Mouse (Mus musculus) cerebellum, postnatal 36 days (tissue): ENCODE results near the gene Stk10.
A peak's percentile ranks its signal among the peaks of the same experiment; 100 is the strongest.
"Not testable (repeated sequence)": the region's sequence is repeated elsewhere in the genome, so short reads cannot be mapped to it uniquely, and the experiment has no call there.

Source experiments
- DNase-seq, 2 experiments: peaks; one replicate each; pipeline ENCODE4 v3.0.0; 2021 to 2022; ENCODE audit warnings: mixed read lengths in 2 of 2

Stk10 gene

DNA sequence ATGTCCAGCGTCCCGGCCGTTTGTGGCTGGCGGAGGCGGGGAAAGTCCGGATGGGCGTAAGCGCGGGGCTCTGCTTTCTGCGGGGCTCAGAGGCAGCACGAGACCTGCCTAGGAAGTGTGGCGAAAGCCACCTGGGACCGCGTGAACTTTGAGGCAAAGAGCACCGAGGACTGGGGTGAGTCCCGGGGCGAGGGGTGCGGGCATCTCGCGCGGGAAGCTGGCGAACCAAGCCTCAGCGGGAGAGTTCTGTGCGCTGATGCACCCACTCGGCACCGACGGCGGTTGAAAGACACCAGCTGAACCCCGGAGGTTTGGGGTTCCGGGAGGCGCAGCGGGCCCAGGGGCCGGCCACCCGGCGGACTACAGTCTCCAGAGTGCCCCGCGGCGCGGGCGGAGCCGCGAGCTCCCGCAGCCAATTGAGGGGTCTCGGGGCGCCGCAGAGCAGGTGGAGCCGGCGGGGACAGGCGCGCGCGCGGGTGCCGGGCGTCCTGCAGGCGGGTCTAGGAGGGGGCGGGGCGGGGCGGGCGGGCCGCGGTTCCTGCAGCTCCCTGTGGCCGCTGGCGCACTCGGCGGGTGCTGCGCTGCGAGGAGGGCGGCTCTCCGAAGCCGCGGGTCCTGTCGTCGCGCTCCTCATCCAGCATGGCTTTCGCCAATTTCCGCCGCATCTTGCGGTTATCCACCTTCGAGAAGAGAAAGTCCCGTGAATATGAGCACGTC, at the start of gene Stk10:
TSS of gene Stk10 (plus strand) at position 541 of the 717 bp plus-strand sequence.
- peak; percentile 83 to 90 for DNase-seq

DNA sequence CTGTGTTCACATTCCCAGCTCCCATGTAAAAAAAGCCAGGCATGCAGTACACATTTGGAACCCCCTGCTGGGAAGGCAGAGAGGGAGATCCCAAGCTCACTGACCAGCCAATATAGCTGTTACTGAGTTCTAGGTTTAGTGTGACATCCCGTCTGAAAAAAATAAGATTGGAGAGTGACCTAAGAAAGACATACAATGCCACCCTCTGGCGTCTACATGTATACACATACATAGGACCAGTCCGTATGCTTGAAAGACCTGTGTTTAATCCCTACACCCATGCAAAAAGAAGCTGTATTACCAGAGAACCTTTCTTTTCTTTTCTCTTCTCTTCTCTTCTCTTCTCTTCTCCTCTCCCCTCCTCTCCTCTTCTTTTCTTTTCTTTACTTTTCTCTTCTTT, 47.8 kb upstream of the Stk10 start:
- no peak for DNase-seq

DNA sequence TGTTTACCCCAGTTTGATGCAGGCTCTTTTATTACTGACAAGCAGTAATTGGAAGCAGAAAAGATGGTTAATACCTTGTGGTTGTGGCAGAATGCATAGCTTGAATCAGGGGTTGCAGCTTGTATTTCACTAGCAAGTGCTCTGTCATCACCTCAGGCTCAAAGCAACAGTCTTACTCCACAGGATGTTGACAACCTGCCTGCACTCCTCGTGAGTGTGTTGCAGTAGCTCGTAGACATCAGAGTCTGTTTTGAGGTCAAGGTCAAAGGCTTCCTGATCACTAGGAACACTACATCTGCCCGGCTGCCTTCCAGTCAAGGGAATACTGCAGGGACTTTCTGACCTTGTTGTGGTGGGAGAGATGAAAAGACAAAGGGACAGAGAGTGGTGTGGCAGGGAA, 46.5 kb upstream of the Stk10 start:
- no peak for DNase-seq

DNA sequence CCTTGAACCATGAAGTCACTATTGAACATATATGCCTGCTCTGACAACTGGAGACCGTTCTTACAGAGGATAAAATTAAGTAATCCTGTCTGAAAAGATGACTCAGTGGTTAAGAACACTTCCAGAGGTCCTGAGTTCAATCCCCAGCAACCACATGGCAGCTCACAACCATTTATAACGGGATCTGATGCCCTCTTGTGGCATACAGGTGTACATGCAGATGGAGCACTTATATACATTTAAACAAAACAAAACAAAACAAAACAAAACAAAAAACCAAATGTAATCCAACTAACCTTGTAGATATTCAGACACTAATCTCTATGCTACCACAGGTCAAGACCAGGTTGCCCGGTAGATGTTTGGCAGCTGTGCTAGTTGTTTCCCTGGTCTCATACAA, 45.6 kb upstream of the Stk10 start:
- no peak for DNase-seq

- DNase-seq: no peak
These were observed 44.8 kb upstream of the Stk10 start for GRCm38 (mm10) chr11:32488344-32488743.

DNA sequence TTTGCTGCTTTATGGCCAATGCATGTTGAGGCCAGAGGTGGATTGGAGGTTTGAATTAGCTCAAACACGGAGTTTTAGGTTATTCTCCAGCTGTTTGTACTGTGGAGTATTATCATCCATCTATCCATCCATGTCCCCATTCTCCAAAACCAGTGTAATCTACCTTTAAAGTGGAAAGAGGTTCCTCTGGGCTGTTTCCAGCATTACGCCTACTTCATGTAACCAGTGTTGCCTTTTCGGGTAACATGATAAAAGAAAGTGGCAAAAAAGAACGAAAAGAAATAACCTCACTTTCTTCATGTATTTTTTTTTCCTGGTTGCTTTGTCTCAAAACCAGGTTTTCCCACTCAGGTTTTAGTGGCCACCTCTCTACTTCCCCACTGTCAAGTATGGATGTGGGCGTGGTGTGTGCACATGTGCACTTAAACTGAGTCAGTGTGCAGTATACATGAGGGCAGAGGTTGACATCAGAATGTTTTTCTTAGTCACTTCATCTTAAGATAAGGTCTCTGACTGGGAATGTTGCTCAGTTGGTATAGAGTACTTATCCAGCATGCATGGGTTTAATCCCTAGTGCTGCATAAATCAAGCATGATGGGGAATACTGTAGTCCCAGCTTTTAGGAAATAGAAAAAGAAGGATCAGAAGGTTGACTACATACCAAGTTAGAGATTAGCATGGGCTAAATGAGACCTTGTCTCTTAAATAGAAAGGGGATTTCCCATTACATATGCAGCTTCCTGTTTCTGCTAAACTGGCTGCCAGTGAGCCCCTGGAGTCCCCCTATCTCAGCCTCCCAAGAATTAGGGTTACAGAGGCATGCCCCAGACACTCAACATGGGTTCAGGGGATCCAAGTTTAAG, 44.1 kb upstream of the Stk10 start:
- no peak for DNase-seq

- DNase-seq: no peak
These were observed 42.0 kb upstream of the Stk10 start for GRCm38 (mm10) chr11:32491079-32491478.

DNA sequence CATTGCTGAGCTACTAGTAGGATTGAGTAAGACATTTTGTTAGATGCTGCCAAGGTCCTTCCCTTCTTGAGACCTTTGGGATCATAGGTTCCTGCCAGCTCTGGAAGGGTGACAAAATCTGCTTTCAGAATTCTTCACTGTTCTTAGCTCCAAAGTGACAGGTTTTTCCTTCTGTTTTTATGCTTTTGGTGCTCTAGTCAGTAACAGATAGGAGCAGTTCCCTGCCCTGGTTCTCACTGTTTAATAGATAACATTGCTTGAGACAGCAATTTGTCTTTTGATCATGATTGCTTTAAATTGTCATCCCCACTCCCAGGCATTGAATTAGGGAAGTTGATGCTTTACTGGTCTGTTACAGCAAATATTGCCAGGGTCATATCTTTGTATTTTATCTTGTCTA, 39.8 kb upstream of the Stk10 start:
- DNase-seq: no peak

- DNase-seq: no peak
These were observed 37.8 kb upstream of the Stk10 start for GRCm38 (mm10) chr11:32495283-32495682.

GRCm38 (mm10) chr11:32498757-32499535, 34.2 kb upstream of the Stk10 start:
- DNase-seq: peak; percentile 65 to 69

GRCm38 (mm10) chr11:32499931-32500330, 33.2 kb upstream of the Stk10 start:
- no peak for DNase-seq

DNA sequence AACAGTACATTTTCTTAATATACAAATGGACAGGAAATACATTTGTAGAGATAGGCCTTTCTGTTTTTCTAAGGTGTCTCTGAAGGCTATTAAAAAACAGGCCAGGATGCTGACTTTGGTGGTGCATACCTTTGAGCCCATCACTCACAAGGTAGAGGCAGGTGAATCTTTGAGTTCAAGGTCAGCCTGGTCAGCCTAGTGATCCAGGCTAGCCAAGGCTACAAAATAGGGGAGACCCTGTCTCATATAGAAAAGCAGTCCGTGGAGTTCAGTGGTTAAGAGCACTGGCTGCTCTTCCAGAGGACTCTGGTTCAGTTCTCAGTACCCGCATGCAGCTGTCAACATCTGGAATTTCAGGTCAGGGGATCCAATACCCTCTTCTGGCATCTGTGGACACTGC, 29.4 kb upstream of the Stk10 start:
- no peak for DNase-seq

GRCm38 (mm10) chr11:32505091-32505739, 27.9 kb upstream of the Stk10 start:
- no peak for DNase-seq

DNA sequence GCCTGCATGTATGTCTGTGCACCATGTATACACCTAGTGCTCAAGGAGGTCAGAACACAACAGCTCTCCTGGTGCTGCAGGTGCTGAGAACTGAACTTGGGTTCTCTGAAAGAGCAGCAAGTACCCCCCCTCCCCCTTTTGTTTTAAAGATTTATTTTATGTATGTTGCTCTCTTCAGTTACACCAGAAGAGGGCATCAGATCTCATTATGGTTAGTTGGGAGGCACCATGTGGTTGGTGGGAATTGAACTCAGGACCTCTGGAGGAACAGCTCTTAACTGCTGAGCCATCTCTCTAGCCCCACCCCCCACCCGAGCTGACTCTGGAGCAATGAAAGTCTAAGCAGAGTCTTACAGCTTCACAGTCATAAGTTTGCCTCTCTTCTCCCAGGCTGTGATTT, 22.2 kb upstream of the Stk10 start:
- no peak for DNase-seq

GRCm38 (mm10) chr11:32514853-32515252, 18.3 kb upstream of the Stk10 start:
- not testable (repeated sequence) for DNase-seq

GRCm38 (mm10) chr11:32516091-32516490, 17.0 kb upstream of the Stk10 start:
- DNase-seq: peak; percentile 38 to 46

- peak; percentile 76 to 80 for DNase-seq
These were observed 16.0 kb upstream of the Stk10 start for GRCm38 (mm10) chr11:32516916-32517712.

- DNase-seq: peak in 1 of 2 experiments; percentile 32
These were observed 14.3 kb upstream of the Stk10 start for GRCm38 (mm10) chr11:32518770-32519169.

- DNase-seq: no peak
These were observed 13.8 kb upstream of the Stk10 start for GRCm38 (mm10) chr11:32519354-32519753.

DNA sequence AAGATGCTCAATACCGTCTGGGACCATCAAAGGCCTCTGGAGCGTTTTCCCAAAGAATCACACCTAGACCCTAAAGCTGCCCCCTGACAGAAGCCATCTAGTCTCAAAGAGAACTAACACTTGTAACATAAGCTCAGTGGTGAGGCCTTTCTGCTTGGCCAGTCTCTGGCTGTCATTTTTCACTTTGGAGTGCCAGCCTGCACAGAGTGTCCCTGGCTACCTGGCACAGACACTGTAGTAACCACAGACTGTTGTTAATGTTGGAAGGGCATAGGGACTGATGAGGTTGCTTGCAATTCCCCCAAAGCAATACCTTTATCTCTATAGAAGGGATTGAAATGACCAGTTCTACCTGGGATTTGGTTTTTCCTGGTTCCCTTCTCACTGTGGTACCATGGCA, 11.9 kb upstream of the Stk10 start:
- DNase-seq: no peak

DNA sequence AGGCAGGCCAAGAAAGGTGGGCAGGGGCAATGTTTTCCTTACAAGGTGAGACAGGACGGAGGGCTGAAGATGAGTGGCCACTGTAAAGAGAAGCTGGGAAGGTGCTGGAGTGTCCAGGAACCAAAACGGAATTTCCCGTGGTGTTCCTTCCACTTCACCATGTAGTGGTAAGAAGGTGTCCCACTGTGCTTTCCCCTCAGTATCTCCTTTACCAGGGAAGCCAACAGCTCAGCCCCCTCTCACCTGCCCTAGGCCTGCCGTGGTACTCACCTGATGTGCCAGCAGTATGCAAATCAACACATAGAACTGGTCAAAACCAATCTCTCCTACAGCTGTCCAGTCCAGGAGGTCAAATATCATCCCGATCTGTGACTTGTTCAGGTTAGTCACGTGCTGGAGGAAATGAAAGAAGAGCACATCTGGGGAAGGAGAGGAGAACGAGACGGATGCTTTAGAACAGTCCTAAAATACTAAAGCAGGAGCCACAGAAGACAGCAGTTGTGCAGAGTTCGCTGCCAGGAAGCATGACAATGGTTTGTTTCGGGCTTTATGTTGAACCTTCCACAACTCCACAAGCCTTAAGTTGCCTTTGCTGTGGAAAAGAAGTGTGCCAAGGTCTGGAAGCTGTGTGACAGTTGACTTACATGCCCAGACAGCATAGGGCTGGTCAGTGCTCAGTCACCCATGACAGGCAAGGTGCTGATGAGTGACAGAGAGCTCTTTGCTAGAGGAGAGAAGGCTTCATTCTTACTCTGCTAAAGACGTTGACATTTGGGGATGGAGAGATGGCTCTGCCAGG, 8.8 kb upstream of the Stk10 start:
- no peak for DNase-seq
